Mouse (Mus musculus) lung, embryonic 15.5 days (tissue): Measurements from ENCODE around the gene Rab7. TPM values are rescaled to one million over a fixed set of nuclear protein-coding genes. Genes with fewer than 3 reads are reported as not detected.
A peak's percentile ranks its signal among the peaks of the same experiment; 100 is the strongest.

Source experiments
- ATAC-seq: fragments of 200-750 bp; cut with Nextera tagmentation; 2 replicates; pipeline ENCODE4 v1.8.0; 2017; ENCODE audit warnings: moderate number of reproducible peaks, borderline replicate concordance; ENCODE audit not compliant: low FRiP score, low TSS enrichment; ENCODE audit errors: extremely low read depth
- H3K27ac ChIP-seq: fragments of 300-500 bp; sonication (generic); 2 replicates; pipeline ENCODE4 v1.5.1; 2015; ENCODE audit warnings: moderate library complexity, mild to moderate bottlenecking, inconsistent platforms
- H3K27me3 ChIP-seq: fragments of 300-500 bp; sonication (generic); 2 replicates; pipeline ENCODE4 v1.6.1; 2015; ENCODE audit warnings: inconsistent platforms
- H3K36me3 ChIP-seq: fragments of 300-500 bp; sonication (generic); 2 replicates; pipeline ENCODE4 v1.6.1; 2015; ENCODE audit warnings: inconsistent platforms
- H3K4me1 ChIP-seq: fragments of 300-500 bp; sonication (generic); 2 replicates; pipeline ENCODE4 v1.6.1; 2015; ENCODE audit warnings: inconsistent platforms
- H3K4me2 ChIP-seq: fragments of 300-500 bp; sonication (generic); 2 replicates; pipeline ENCODE4 v1.6.1; 2015; ENCODE audit warnings: inconsistent platforms, mild to moderate bottlenecking, moderate library complexity
- H3K4me3 ChIP-seq: fragments of 300-500 bp; sonication (generic); 2 replicates; pipeline ENCODE4 v1.5.1; 2015; ENCODE audit warnings: mild to moderate bottlenecking, inconsistent platforms
- H3K9ac ChIP-seq: fragments of 300-500 bp; sonication (generic); 2 replicates; pipeline ENCODE4 v1.6.1; 2015; ENCODE audit warnings: inconsistent platforms
- H3K9me3 ChIP-seq: fragments of 300-500 bp; sonication (generic); 2 replicates; pipeline ENCODE4 v1.6.1; 2016; ENCODE audit warnings: inconsistent platforms
- WGBS: fragments of 180-500 bp; shearing (Covaris S2); methylation state at CpG from one replicate; pipeline ENCODE4 v1.1.7; 2015; 5-methylcytosine and 5-hydroxymethylcytosine counted together
- polyA plus RNA-seq: library from polyadenylated mRNA; unstranded; fragments of >200 nt; fragmentation: Nextera tagmentation; extraction: Ambion mirVana; gene quantifications from 2 replicates; pipeline ENCODE4 v1.2.1, GENCODE M21; 2015

Rab7 gene
- polyA plus RNA-seq, 1 experiment from 2014 or later: 206 TPM

GRCm38 (mm10) chr6:88049008-88049407 is 3.9 kb upstream of the Rab7 start:
- no peak for ATAC-seq
- no peak overlapping the region for H3K27ac ChIP-seq
- no peak overlapping the region for H3K4me2 ChIP-seq
- H3K9me3 ChIP-seq: no peaks in the 10 kb centered on the region
- H3K9ac ChIP-seq: no peak overlapping the region
- H3K4me3 ChIP-seq: no peak overlapping the region
- peaks cover 12% of the 10 kb centered on the region for H3K4me1 ChIP-seq
- 52% methylated on average over 6 of the region's 6 CpGs for WGBS
- H3K27me3 ChIP-seq: no peaks in the 10 kb centered on the region
- H3K36me3 ChIP-seq: no peaks in the 10 kb centered on the region

DNA sequence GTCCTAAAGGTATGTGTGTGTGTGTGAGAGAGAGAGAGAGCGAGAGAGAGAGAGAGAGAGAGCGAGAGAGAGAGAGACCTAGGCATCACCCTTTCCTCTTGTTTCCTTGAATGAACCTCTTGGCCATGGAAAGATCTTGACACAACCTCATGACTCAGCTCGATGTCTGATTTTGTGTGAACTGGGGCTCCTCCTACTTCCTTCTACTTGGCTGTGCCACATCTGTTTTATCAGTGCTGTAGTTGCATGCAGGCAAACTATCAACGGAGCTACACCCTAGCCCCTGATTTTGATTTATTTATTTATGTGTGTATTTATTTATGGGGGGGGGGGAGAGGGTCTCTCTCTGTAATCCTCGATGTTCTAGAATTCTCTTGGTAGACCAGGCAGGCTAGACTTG is 2.8 kb upstream of the Rab7 start:
- ATAC-seq: no peak
- H3K4me2 ChIP-seq: no peak overlapping the region
- no peaks in the 10 kb centered on the region for H3K36me3 ChIP-seq
- no peak overlapping the region for H3K27ac ChIP-seq
- H3K9ac ChIP-seq: no peak overlapping the region
- no peaks in the 10 kb centered on the region for H3K27me3 ChIP-seq
- no peaks in the 10 kb centered on the region for H3K9me3 ChIP-seq
- peaks cover 15% of the 10 kb centered on the region for H3K4me1 ChIP-seq
- H3K4me3 ChIP-seq: no peak overlapping the region
- WGBS: 71% methylated on average over 5 of the region's 5 CpGs

DNA sequence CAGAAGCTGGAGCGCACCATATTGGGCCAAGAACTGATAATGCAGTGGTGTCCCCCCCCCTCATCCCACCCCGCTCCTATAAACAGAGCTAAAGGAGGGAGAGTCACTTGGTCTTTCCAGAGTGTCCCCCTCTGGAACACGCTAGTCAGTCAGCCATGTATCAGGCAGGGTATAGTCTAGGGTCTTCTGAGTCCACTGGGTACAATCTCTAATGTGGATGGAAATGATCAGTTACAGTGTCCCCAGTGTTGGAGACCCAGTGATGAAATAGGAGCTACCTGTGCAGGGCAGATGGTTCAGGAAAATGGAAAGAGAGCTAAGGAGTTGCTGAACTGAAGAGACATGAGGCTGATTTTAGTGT is 316 bp upstream of the Rab7 start:
- ATAC-seq: no peak
- Histone ChIP-seq H3K27me3 (no peaks in the 10 kb centered on the region), H3K36me3 (no peaks in the 10 kb centered on the region), H3K9ac (no peak overlapping the region), H3K4me1 (peaks cover 28% of the 10 kb centered on the region), H3K27ac (peak overlapping the region; percentile 48; the same call in 1 of the 2 replicates), H3K9me3 (no peaks in the 10 kb centered on the region), H3K4me3 (peak overlapping the region; percentile 95), H3K4me2 (peak overlapping the region; percentile 84)
- 27% methylated on average over 3 of the region's 3 CpGs for WGBS

GRCm38 (mm10) chr6:88044234-88044576 is 865 bp downstream of the Rab7 start:
- no peak overlapping the region for H3K27ac ChIP-seq
- WGBS: 2% methylated on average over 3 of the region's 3 CpGs

GRCm38 (mm10) chr6:88042336-88042735 is 2.7 kb downstream of the Rab7 start:
- Histone ChIP-seq H3K9ac (no peak overlapping the region), H3K4me2 (no peak overlapping the region), H3K27ac (no peak overlapping the region)

More at GRCm38 (mm10) chr6:88044234-88044576, 865 bp downstream of the Rab7 start:
- Histone ChIP-seq H3K9ac (peak overlapping the region; percentile 98), H3K27me3 (no peaks in the 10 kb centered on the region), H3K9me3 (no peaks in the 10 kb centered on the region), H3K4me3 (peak overlapping the region; percentile 95), H3K36me3 (peaks cover 4% of the 10 kb centered on the region; the same call in 1 of the 2 replicates), H3K4me1 (peaks cover 28% of the 10 kb centered on the region), H3K4me2 (peak overlapping the region; percentile 84)
- no peak for ATAC-seq

DNA sequence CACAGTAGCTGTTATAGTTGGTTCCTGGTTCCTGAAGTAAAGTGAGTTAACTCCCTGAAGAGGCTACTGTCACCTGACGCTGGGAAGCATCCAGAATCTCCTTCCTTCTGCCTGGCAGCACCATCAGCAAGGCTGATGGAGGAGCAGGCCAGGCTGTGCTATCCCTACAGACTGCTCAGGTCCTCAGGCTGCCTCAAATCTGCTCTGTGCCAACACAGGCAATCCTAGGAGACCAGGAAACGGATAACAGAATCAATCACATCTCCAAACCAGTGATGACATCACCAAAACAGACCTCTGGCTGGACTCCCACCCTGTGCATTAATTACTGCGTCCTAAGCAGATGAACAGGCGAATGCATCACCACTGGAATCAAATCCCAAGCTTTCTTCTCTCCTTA is 3.8 kb downstream of the Rab7 start:
- H3K4me2 ChIP-seq: no peak overlapping the region
- no peak for ATAC-seq
- no peak overlapping the region for H3K9ac ChIP-seq

More at GRCm38 (mm10) chr6:88042336-88042735, 2.7 kb downstream of the Rab7 start:
- Histone ChIP-seq H3K9me3 (no peaks in the 10 kb centered on the region), H3K4me3 (no peak overlapping the region), H3K4me1 (peaks cover 28% of the 10 kb centered on the region), H3K27me3 (no peaks in the 10 kb centered on the region), H3K36me3 (peaks cover 4% of the 10 kb centered on the region; the same call in 1 of the 2 replicates)
- 81% methylated on average over 3 of the region's 3 CpGs for WGBS
- ATAC-seq: no peak

DNA sequence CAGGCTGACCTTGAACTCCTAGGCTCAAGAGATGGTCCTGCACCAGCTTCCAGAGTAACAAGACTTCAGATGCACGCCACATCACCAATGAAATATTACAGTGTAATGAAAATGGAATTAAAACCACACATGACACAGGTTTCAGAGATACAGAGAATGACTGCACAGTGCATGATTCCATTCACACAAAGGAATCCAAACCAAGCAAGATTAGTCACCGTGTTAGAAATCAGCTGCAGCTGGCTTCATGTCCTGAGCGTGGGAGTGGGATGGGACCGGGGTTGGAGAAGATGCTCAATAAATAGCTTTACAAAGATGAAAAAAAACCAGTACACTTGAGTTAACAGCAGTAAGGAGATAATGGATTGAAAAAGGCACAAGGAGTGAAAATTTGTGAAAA is 5.6 kb downstream of the Rab7 start:
- Histone ChIP-seq H3K36me3 (peaks cover 10% of the 10 kb centered on the region; the same call in 1 of the 2 replicates), H3K9me3 (no peaks in the 10 kb centered on the region), H3K4me1 (peaks cover 28% of the 10 kb centered on the region), H3K27ac (no peak overlapping the region), H3K4me2 (no peak overlapping the region), H3K27me3 (no peaks in the 10 kb centered on the region), H3K4me3 (no peak overlapping the region), H3K9ac (no peak overlapping the region)
- ATAC-seq: no peak
- 94% methylated on average over 4 of the region's 4 CpGs for WGBS

More for the DNA sequence above, 3.8 kb downstream of the Rab7 start:
- Histone ChIP-seq H3K9me3 (no peaks in the 10 kb centered on the region), H3K4me1 (peaks cover 28% of the 10 kb centered on the region), H3K27me3 (no peaks in the 10 kb centered on the region), H3K4me3 (no peak overlapping the region), H3K27ac (no peak overlapping the region), H3K36me3 (peaks cover 8% of the 10 kb centered on the region; the same call in 1 of the 2 replicates)
- WGBS: 67% methylated on average over 4 of the region's 4 CpGs

DNA sequence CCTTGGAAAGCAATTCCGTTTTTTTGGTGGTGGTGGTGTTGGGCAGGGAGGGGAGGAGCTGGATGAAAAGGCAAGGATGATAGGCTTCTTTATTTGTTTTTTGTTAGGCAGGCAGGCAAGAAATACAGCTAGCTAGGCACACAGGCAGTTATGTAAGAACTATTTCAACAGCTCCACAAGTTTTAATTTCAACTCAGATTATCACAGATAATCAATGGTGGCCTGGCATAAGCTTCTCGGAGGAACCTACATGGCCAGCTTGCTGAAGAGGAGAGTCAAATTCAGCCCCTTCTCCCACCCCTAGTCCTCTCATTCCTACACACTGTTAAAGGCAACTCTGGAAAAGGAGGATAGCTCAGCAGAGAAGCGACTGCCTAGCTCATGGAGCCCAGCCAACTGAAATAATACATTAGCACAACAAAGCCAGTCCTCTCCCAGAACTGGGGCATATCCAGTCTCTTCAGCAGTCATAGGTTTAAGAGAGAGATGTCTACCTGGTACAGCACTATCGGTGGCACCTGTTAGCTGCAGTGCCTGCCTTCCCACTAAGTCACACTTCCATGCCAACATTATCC is 7.5 kb downstream of the Rab7 start:
- H3K4me3 ChIP-seq: no peak overlapping the region
- no peak overlapping the region for H3K9ac ChIP-seq
- no peaks in the 10 kb centered on the region for H3K27me3 ChIP-seq
- no peak overlapping the region for H3K4me2 ChIP-seq
- H3K9me3 ChIP-seq: no peaks in the 10 kb centered on the region
- peaks cover 10% of the 10 kb centered on the region; the same call in 1 of the 2 replicates for H3K4me1 ChIP-seq
- H3K27ac ChIP-seq: no peak overlapping the region
- no peak for ATAC-seq
- peaks cover 10% of the 10 kb centered on the region; the same call in 1 of the 2 replicates for H3K36me3 ChIP-seq
- WGBS: 79% methylated on average over 4 of the region's 4 CpGs

DNA sequence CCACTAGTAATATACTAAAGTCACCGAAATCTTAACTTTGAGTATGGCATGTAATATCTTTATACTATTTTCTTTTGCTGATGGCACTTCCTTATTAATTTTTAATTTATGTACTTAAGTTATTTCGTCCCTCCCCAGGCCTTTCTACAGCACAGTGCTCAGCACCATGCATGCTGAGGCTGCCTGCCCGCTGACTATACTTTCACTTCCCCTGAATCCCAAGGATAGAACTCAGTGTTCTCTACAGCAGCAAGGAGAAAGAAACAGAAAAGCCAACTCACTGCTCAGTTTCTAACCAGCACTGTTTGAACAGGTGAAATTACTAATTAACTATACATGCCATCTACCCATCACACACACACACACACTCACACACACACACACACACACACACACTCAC is 11.6 kb downstream of the Rab7 start:
- no peak overlapping the region for H3K4me3 ChIP-seq
- 91% methylated on average over 3 of the region's 3 CpGs for WGBS

GRCm38 (mm10) chr6:88030432-88030831 is 14.6 kb downstream of the Rab7 start:
- Histone ChIP-seq H3K4me1 (no peaks in the 10 kb centered on the region), H3K27ac (no peak overlapping the region), H3K9ac (no peak overlapping the region), H3K4me3 (no peak overlapping the region), H3K4me2 (no peak overlapping the region), H3K9me3 (no peaks in the 10 kb centered on the region), H3K36me3 (peaks cover 12% of the 10 kb centered on the region; the same call in 1 of the 2 replicates), H3K27me3 (no peaks in the 10 kb centered on the region)
- WGBS: 91% methylated on average over 2 of the region's 2 CpGs
- ATAC-seq: no peak

More for the DNA sequence above, 11.6 kb downstream of the Rab7 start:
- Histone ChIP-seq H3K27me3 (no peaks in the 10 kb centered on the region), H3K4me1 (no peaks in the 10 kb centered on the region), H3K36me3 (0 out of 2 replicates have a peak, but pooled peaks cover 10% of the 10 kb centered on the region), H3K9ac (no peak overlapping the region), H3K4me2 (no peak overlapping the region), H3K9me3 (no peaks in the 10 kb centered on the region), H3K27ac (no peak overlapping the region)
- ATAC-seq: no peak

- no peak overlapping the region for H3K4me2 ChIP-seq
- no peaks in the 10 kb centered on the region for H3K9me3 ChIP-seq
- no peaks in the 10 kb centered on the region for H3K27me3 ChIP-seq
- 67% methylated on average over 5 of the region's 5 CpGs for WGBS
- ATAC-seq: no peak
- H3K27ac ChIP-seq: no peak overlapping the region
- peaks cover 17% of the 10 kb centered on the region for H3K36me3 ChIP-seq
- no peak overlapping the region for H3K4me3 ChIP-seq
- H3K4me1 ChIP-seq: no peaks in the 10 kb centered on the region
- no peak overlapping the region for H3K9ac ChIP-seq
These were observed 17.7 kb downstream of the Rab7 start for GRCm38 (mm10) chr6:88027390-88027789.

- Histone ChIP-seq H3K4me1 (no peaks in the 10 kb centered on the region), H3K27ac (no peak overlapping the region), H3K36me3 (peaks cover 13% of the 10 kb centered on the region), H3K27me3 (no peaks in the 10 kb centered on the region), H3K4me3 (no peak overlapping the region), H3K4me2 (no peak overlapping the region), H3K9ac (no peak overlapping the region), H3K9me3 (no peaks in the 10 kb centered on the region)
- WGBS: 96% methylated on average over 10 of the region's 10 CpGs
- no peak for ATAC-seq
These were observed 21.7 kb downstream of the Rab7 start for GRCm38 (mm10) chr6:88023316-88023890.
